Mouse (Mus musculus): ENCODE measurements at regions not wholly inside any gene's neighbourhood (a gene's known extent, or its start where the extent isn't known, plus 50 kb on each side); places are given as distances from the start of the nearest gene placed in this dataset.

- H3K9me3 ChIP-seq (replicated peaks; ENCODE audit: low read length) = no peaks in the 10 kb centered on the region
- dilution Hi-C loops (cut with MboI; ENCODE audit: extremely low pct_ligation_motif_present, extremely low pct_unique_long_range_greater_than_20kb, low sequenced_read_pairs) (no loop called here), in situ Hi-C loops (cut with MboI; ENCODE audit: low pct_ligation_motif_present, low pct_unique_long_range_greater_than_20kb, low sequenced_read_pairs) (no loop called here)
- H3K27ac ChIP-seq (ENCODE audit: insufficient read depth, low read depth) = no peak overlapping the region
- peaks cover 0 to 1% of the 10 kb centered on the region in 2 experiments for H3K36me3 ChIP-seq (replicated peaks in 1 of 2; ENCODE audit: control insufficient read depth in 1 of 2, insufficient read depth in 1 of 2, low read length in 1 of 2)
- no peaks in the 10 kb centered on the region for H3K79me2 ChIP-seq (replicated peaks; ENCODE audit: control insufficient read depth, extremely low read depth, insufficient read depth, poor library complexity, severe bottlenecking)
- H3K4me3 ChIP-seq (replicated peaks in 1 of 3; ENCODE audit: low read depth in 2 of 3, low read length in 2 of 3, poor library complexity in 1 of 3) = no peak overlapping the region
- TF ChIP-seq UBTF (IDR thresholded peaks at IDR 0.05; ENCODE audit: low read depth, low read length) (no peak), E2F4 (IDR thresholded peaks at IDR 0.05; ENCODE audit: insufficient replicate concordance, low read depth, low read length) (no peak), RCOR1 (conservative IDR thresholded peaks at IDR 0.05; ENCODE audit: low read depth, low read length) (no peak), CTCF (conservative IDR thresholded peaks at IDR 0.05 in 1 of 2, IDR thresholded peaks at IDR 0.05 in 1 of 2; ENCODE audit: low read depth in 2 of 2, low read length in 2 of 2) (no peak), KAT2A (IDR thresholded peaks at IDR 0.05; ENCODE audit: insufficient replicate concordance, low read length) (no peak), BHLHE40 (IDR thresholded peaks at IDR 0.05; ENCODE audit: low read depth, low read length) (no peak), TBP (conservative IDR thresholded peaks at IDR 0.05; ENCODE audit: low read depth, low read length) (no peak), ETS1 (conservative IDR thresholded peaks at IDR 0.05; ENCODE audit: low read depth, low read length) (no peak), EP300 (IDR thresholded peaks at IDR 0.05; ENCODE audit: low read length) (no peak), MXI1 (IDR thresholded peaks at IDR 0.05; ENCODE audit: low read depth, low read length) (no peak), SMC3 (IDR thresholded peaks at IDR 0.05; ENCODE audit: low read depth, low read length) (no peak), USF2 (conservative IDR thresholded peaks at IDR 0.05; ENCODE audit: low read depth, low read length) (no peak), POLR2AphosphoS2 (IDR thresholded peaks at IDR 0.05; ENCODE audit: low read depth, low read length) (no peak), USF1 (IDR thresholded peaks at IDR 0.05; ENCODE audit: low read depth, low read length) (no peak), IRF4 (IDR thresholded peaks at IDR 0.05; ENCODE audit: low read depth, low read length) (no peak), GABPA (IDR thresholded peaks at IDR 0.05; ENCODE audit: insufficient replicate concordance, low read depth, low read length) (no peak), RAD21 (IDR thresholded peaks at IDR 0.05; ENCODE audit: low read depth, low read length) (no peak)
- H3K4me1 ChIP-seq (ENCODE audit: control insufficient read depth in 1 of 2, insufficient read depth in 2 of 2) = peaks cover 0 to 13% of the 10 kb centered on the region in 2 experiments; a peak in 2 of 4 replicates
- H3K27me3 ChIP-seq (replicated peaks) = no peaks in the 10 kb centered on the region
- no peak overlapping the region for H3K4me2 ChIP-seq (ENCODE audit: insufficient read depth, low read depth, poor library complexity, severe bottlenecking)
- no peak overlapping the region for H3K9ac ChIP-seq (ENCODE audit: insufficient read depth, low read depth)
- no peak for DNase-seq (ENCODE audit: extremely low read depth)
Measured at GRCm38 (mm10) chr17:47214111-47214510, 154.6 kb upstream of the Mrps10 start.

GRCm38 (mm10) chr17:47210441-47211196 lies 158.1 kb upstream of the Mrps10 start:
- no peak for DNase-seq (ENCODE audit: extremely low read depth)
- dilution Hi-C loops (cut with MboI; ENCODE audit: extremely low pct_ligation_motif_present, extremely low pct_unique_long_range_greater_than_20kb, low sequenced_read_pairs) = no loop called here
- H3K4me2 ChIP-seq (ENCODE audit: insufficient read depth, low read depth, poor library complexity, severe bottlenecking) = no peak overlapping the region

More at GRCm38 (mm10) chr17:47210441-47211196, 158.1 kb upstream of the Mrps10 start:
- H3K36me3 ChIP-seq (replicated peaks in 1 of 2; ENCODE audit: control insufficient read depth in 1 of 2, insufficient read depth in 1 of 2, low read length in 1 of 2) = peaks cover 0 to 1% of the 10 kb centered on the region in 2 experiments
- H3K27me3 ChIP-seq (replicated peaks) = no peaks in the 10 kb centered on the region
- no peaks in the 10 kb centered on the region for H3K9me3 ChIP-seq (replicated peaks; ENCODE audit: low read length)
- peaks cover 0 to 2% of the 10 kb centered on the region in 2 experiments; a peak in 2 of 4 replicates for H3K4me1 ChIP-seq (ENCODE audit: control insufficient read depth in 1 of 2, insufficient read depth in 2 of 2)
- in situ Hi-C loops (cut with MboI; ENCODE audit: low pct_ligation_motif_present, low pct_unique_long_range_greater_than_20kb, low sequenced_read_pairs) = no loop called here
- no peak overlapping the region for H3K4me3 ChIP-seq (replicated peaks in 1 of 3; ENCODE audit: low read depth in 2 of 3, low read length in 2 of 3, poor library complexity in 1 of 3)
- TF ChIP-seq USF2 (conservative IDR thresholded peaks at IDR 0.05; ENCODE audit: low read depth, low read length) (no peak), MXI1 (IDR thresholded peaks at IDR 0.05; ENCODE audit: low read depth, low read length) (no peak), POLR2A (IDR thresholded peaks at IDR 0.05; ENCODE audit: low read depth, low read length) (no peak), E2F4 (IDR thresholded peaks at IDR 0.05; ENCODE audit: insufficient replicate concordance, low read depth, low read length) (no peak), ZMIZ1 (IDR thresholded peaks at IDR 0.05; ENCODE audit: low read depth, low read length) (no peak), MAZ (IDR thresholded peaks at IDR 0.05; ENCODE audit: low read depth, low read length) (no peak), TBP (conservative IDR thresholded peaks at IDR 0.05; ENCODE audit: low read depth, low read length) (no peak), BHLHE40 (IDR thresholded peaks at IDR 0.05; ENCODE audit: low read depth, low read length) (no peak)
- no peak overlapping the region for H3K9ac ChIP-seq (ENCODE audit: insufficient read depth, low read depth)
- no peaks in the 10 kb centered on the region for H3K79me2 ChIP-seq (replicated peaks; ENCODE audit: control insufficient read depth, extremely low read depth, insufficient read depth, poor library complexity, severe bottlenecking)
- H3K27ac ChIP-seq (ENCODE audit: insufficient read depth, low read depth) = no peak overlapping the region

All from CH12.LX (cell line).